Mouse (Mus musculus) cortical plate, adult 2 months (tissue): ENCODE measurements at regions not wholly inside any gene's neighbourhood (a gene's known extent, or its start where the extent isn't known, plus 50 kb on each side); places are given as distances from the start of the nearest gene placed in this dataset.

Source experiments
- H3K27ac ChIP-seq: fragments of 200-500 bp; 2 replicates; pipeline ENCODE4 v1.5.1; 2012; ENCODE audit warnings: low read length, control low read depth, inconsistent platforms; ENCODE audit not compliant: insufficient read depth
- H3K4me1 ChIP-seq: fragments of 200-500 bp; 2 replicates; pipeline ENCODE4 v1.6.1; 2011; ENCODE audit warnings: low read length; ENCODE audit not compliant: control insufficient read depth, insufficient read depth
- H3K4me3 ChIP-seq: fragments of 200-500 bp; 2 replicates; pipeline ENCODE4 v1.5.1; 2011; ENCODE audit warnings: mild to moderate bottlenecking, low read length, control low read depth; ENCODE audit not compliant: insufficient read depth
- CTCF ChIP-seq: fragments of 200-500 bp; IDR thresholded peaks from 2 replicates; pipeline ENCODE4 v1.5.1; 2011; ENCODE audit warnings: mild to moderate bottlenecking, control low read depth, low read length; ENCODE audit not compliant: insufficient read depth; ENCODE audit errors: extremely low read depth
- POLR2A ChIP-seq: fragments of 200-500 bp; IDR thresholded peaks from 2 replicates; pipeline ENCODE4 v1.6.1; 2011; ENCODE audit warnings: mild to moderate bottlenecking, low read length, control low read depth; ENCODE audit not compliant: insufficient read depth; ENCODE audit errors: extremely low read depth

DNA sequence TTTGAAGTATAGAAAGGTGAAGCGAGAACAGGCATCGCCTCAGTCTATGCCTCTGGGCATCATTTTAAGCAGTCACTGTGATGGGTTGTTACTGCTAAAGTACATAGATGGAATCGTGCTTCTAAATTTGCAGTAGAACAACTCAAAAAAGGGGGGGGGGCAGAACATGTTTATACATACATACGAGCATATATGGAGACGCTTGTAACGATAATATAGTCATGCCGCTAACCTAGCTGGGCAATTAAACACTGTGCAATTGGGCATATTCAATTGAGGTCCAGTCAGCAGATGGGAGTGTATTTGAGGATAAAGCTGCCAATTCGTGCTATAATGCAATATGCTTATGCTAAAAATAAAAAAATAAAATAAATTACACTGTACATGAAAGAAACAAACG, 282.6 kb upstream of the Gm11146 start:
- Histone ChIP-seq H3K4me3 (no peak overlapping the region), H3K27ac (no peak overlapping the region), H3K4me1 (no peaks in the 10 kb centered on the region)
- TF ChIP-seq POLR2A: no peak
- TF ChIP-seq CTCF: no peak

- Histone ChIP-seq H3K4me1 (no peaks in the 10 kb centered on the region), H3K4me3 (no peak overlapping the region), H3K27ac (no peak overlapping the region)
- TF ChIP-seq POLR2A (no peak), CTCF (no peak)
Measured at GRCm38 (mm10) chr16:77877006-77877405, 275.1 kb upstream of the Gm11146 start.

GRCm38 (mm10) chr16:77863246-77863645, 261.4 kb upstream of the Gm11146 start:
- H3K4me1 ChIP-seq: no peaks in the 10 kb centered on the region
- no peak for TF ChIP-seq POLR2A
- TF ChIP-seq CTCF: no peak
- no peak overlapping the region for H3K4me3 ChIP-seq
- no peak overlapping the region for H3K27ac ChIP-seq

DNA sequence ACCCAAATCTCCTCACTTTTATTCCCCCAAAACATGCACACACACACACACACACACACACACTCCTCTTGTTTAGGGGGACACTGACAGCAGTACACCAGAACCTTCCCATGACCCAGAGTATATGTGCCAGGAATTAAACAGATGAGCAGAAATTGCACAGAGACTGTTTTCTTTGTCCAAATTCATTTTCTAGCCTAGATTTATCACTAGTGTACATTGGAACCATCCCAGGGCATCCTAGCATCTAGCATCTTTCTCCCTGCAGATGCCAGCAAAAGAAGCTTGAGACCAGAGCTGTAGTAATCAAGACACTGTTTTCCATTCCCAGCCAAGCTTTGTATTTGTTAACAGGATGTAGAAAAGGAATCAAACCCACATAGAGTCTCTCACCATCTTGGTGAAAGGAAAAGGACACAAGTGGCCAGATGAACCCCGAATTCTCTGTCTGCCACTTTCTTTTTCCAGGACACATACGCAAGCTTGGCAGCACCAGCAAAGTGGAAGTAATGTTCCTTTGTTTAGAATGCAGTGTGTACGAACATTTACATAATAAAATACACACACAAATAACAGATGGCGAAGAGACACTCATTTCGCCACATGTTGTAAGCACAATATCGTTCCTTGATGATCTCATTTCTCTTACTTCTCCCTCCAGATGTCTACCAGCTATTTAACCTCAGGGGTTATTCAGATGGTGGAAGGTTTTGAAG, 250.3 kb upstream of the Gm11146 start:
- H3K4me1 ChIP-seq: no peaks in the 10 kb centered on the region
- H3K4me3 ChIP-seq: no peak overlapping the region
- H3K27ac ChIP-seq: no peak overlapping the region
- TF ChIP-seq CTCF (no peak), POLR2A (no peak)

- no peak overlapping the region for H3K4me3 ChIP-seq
- TF ChIP-seq POLR2A (no peak), CTCF (no peak)
- no peak overlapping the region for H3K27ac ChIP-seq
- H3K4me1 ChIP-seq: no peaks in the 10 kb centered on the region
Measured at GRCm38 (mm10) chr16:77851206-77852065, 249.5 kb upstream of the Gm11146 start.

GRCm38 (mm10) chr16:77835767-77836166, 233.9 kb upstream of the Gm11146 start:
- H3K27ac ChIP-seq: no peak overlapping the region
- H3K4me1 ChIP-seq: no peaks in the 10 kb centered on the region
- H3K4me3 ChIP-seq: no peak overlapping the region
- TF ChIP-seq POLR2A (no peak), CTCF (no peak)

- Histone ChIP-seq H3K4me3 (no peak overlapping the region), H3K27ac (no peak overlapping the region)
- TF ChIP-seq CTCF (no peak), POLR2A (no peak)
Measured at GRCm38 (mm10) chr16:77827322-77828117, 225.6 kb upstream of the Gm11146 start.

GRCm38 (mm10) chr16:77799709-77800108, 197.8 kb upstream of the Gm11146 start:
- no peaks in the 10 kb centered on the region for H3K4me1 ChIP-seq
- no peak overlapping the region for H3K27ac ChIP-seq
- TF ChIP-seq POLR2A (no peak), CTCF (no peak)

More at GRCm38 (mm10) chr16:77827322-77828117, 225.6 kb upstream of the Gm11146 start:
- H3K4me1 ChIP-seq: no peaks in the 10 kb centered on the region

GRCm38 (mm10) chr16:77796926-77797325, 195.0 kb upstream of the Gm11146 start:
- Histone ChIP-seq H3K4me1 (no peaks in the 10 kb centered on the region), H3K4me3 (no peak overlapping the region), H3K27ac (no peak overlapping the region)
- no peak for TF ChIP-seq POLR2A
- TF ChIP-seq CTCF: no peak

More at GRCm38 (mm10) chr16:77799709-77800108, 197.8 kb upstream of the Gm11146 start:
- no peak overlapping the region for H3K4me3 ChIP-seq

- no peak overlapping the region for H3K27ac ChIP-seq
- TF ChIP-seq POLR2A: no peak
- TF ChIP-seq CTCF: no peak
- H3K4me3 ChIP-seq: no peak overlapping the region
- no peaks in the 10 kb centered on the region for H3K4me1 ChIP-seq
Measured at GRCm38 (mm10) chr16:77789652-77790051, 187.8 kb upstream of the Gm11146 start.
